Comparison of ENCODE assay signal across 24 mouse cellular contexts in genomic region chr19:8604536-8605240, GRCm38 (mm10). TPM values are rescaled to one million over a fixed set of nuclear protein-coding genes. Genes with fewer than 3 reads are reported as not detected.
DNase-seq lines count a peak whose midpoint lies in the region; ATAC-seq and TF ChIP-seq lines count a peak whose summit lies in the region.
"Had no signal": no experiment of that assay in that cellular context is flagged by ENCODE, and none has a peak within 500 bp of the region (broad histone marks: within the 10 kb centered on the region; RNA-seq: fewer than 3 reads in every experiment).

No protein-coding gene starts in this region.

- H3K4me2 ChIP-seq in intestine, embryonic 15.5 days (replicated peaks): no peak overlapping the region
- H3K4me2 ChIP-seq in intestine, postnatal 0 days (replicated peaks; ENCODE audit: low read depth): no peak overlapping the region
- no peak overlapping the region for H3K4me2 ChIP-seq in kidney, embryonic 16.5 days (replicated peaks; ENCODE audit: low read depth, low read length)
- H3K4me2 ChIP-seq in kidney, embryonic 14.5 days (replicated peaks; ENCODE audit: low read depth, low read length): no peak overlapping the region
- no peak overlapping the region for H3K4me2 ChIP-seq in intestine, embryonic 16.5 days (ENCODE audit: low read depth, low read length)
- H3K4me2 ChIP-seq: forebrain, embryonic 13.5 days; heart, embryonic 13.5 days had no signal

- H3K36me3 ChIP-seq in intestine, embryonic 15.5 days: no peaks in the 10 kb centered on the region
- no peaks in the 10 kb centered on the region for H3K36me3 ChIP-seq in intestine, postnatal 0 days (ENCODE audit: control insufficient read depth, insufficient read depth)
- no peaks in the 10 kb centered on the region for H3K36me3 ChIP-seq in kidney, embryonic 16.5 days (ENCODE audit: insufficient read depth, low read length)
- no peaks in the 10 kb centered on the region for H3K36me3 ChIP-seq in kidney, embryonic 14.5 days (ENCODE audit: control insufficient read depth, insufficient read depth, low read length)
- H3K36me3 ChIP-seq in intestine, embryonic 16.5 days (ENCODE audit: control insufficient read depth, insufficient read depth, low read length): no peaks in the 10 kb centered on the region
- H3K36me3 ChIP-seq: forebrain, embryonic 10.5 days; heart, embryonic 10.5 days; heart, embryonic 13.5 days had no signal

- no peak for TF ChIP-seq CTCF in intestine, postnatal 0 days (IDR thresholded peaks at IDR 0.05; ENCODE audit: low read depth)

- no peak overlapping the region for H3K4me3 ChIP-seq in intestine, embryonic 15.5 days (replicated peaks)
- H3K4me3 ChIP-seq in intestine, postnatal 0 days (ENCODE audit: low read depth, low read length): no peak overlapping the region
- no peak overlapping the region for H3K4me3 ChIP-seq in kidney, embryonic 16.5 days (ENCODE audit: low read length)
- H3K4me3 ChIP-seq in kidney, embryonic 14.5 days (ENCODE audit: low read length): no peak overlapping the region
- no peak overlapping the region for H3K4me3 ChIP-seq in intestine, embryonic 16.5 days (ENCODE audit: low read length)
- H3K4me3 ChIP-seq: forebrain, embryonic 10.5 days; forebrain, embryonic 13.5 days; heart, adult 2 months; heart, embryonic 10.5 days; heart, embryonic 13.5 days had no signal

- no peaks in the 10 kb centered on the region for H3K4me1 ChIP-seq in intestine, embryonic 15.5 days (replicated peaks)
- H3K4me1 ChIP-seq in intestine, postnatal 0 days (replicated peaks; ENCODE audit: control insufficient read depth, insufficient read depth, low read length): no peaks in the 10 kb centered on the region
- H3K4me1 ChIP-seq in kidney, embryonic 16.5 days (ENCODE audit: insufficient read depth, low read length): no peaks in the 10 kb centered on the region
- H3K4me1 ChIP-seq in kidney, embryonic 14.5 days (ENCODE audit: control insufficient read depth, insufficient read depth, low read length): peaks cover 2% of the 10 kb centered on the region; the same call in 1 of the 2 replicates
- H3K4me1 ChIP-seq in intestine, embryonic 16.5 days (ENCODE audit: control insufficient read depth, insufficient read depth, low read length): no peaks in the 10 kb centered on the region
- H3K4me1 ChIP-seq: forebrain, embryonic 13.5 days had no signal

- H3K27me3 ChIP-seq in intestine, embryonic 15.5 days (replicated peaks): no peaks in the 10 kb centered on the region
- H3K27me3 ChIP-seq in intestine, postnatal 0 days (replicated peaks; ENCODE audit: control insufficient read depth, insufficient read depth, low read length): no peaks in the 10 kb centered on the region
- no peaks in the 10 kb centered on the region for H3K27me3 ChIP-seq in kidney, embryonic 16.5 days (ENCODE audit: insufficient read depth, low read length)
- no peaks in the 10 kb centered on the region for H3K27me3 ChIP-seq in kidney, embryonic 14.5 days (ENCODE audit: control insufficient read depth, insufficient read depth, low read length)
- H3K27me3 ChIP-seq in intestine, embryonic 16.5 days (replicated peaks; ENCODE audit: control insufficient read depth, insufficient read depth, low read length): no peaks in the 10 kb centered on the region
- H3K27me3 ChIP-seq: forebrain, embryonic 13.5 days had no signal

- H3K27ac ChIP-seq in intestine, embryonic 15.5 days: no peak overlapping the region
- H3K27ac ChIP-seq in intestine, postnatal 0 days (ENCODE audit: low read depth, low read length): no peak overlapping the region
- H3K27ac ChIP-seq in kidney, embryonic 16.5 days (ENCODE audit: low read length): no peak overlapping the region; the same call in 1 of the 2 replicates
- H3K27ac ChIP-seq in kidney, embryonic 14.5 days (ENCODE audit: low read depth, low read length): no peak overlapping the region
- H3K27ac ChIP-seq in intestine, embryonic 16.5 days (ENCODE audit: low read length): no peak overlapping the region
- H3K27ac ChIP-seq: forebrain, embryonic 10.5 days; forebrain, embryonic 13.5 days; heart, adult 2 months; heart, embryonic 10.5 days; heart, embryonic 13.5 days had no signal

- 90% methylated on average over 8 of the region's 8 CpGs for WGBS in intestine, embryonic 15.5 days
- 85% methylated on average over 8 of the region's 8 CpGs for WGBS in intestine, postnatal 0 days
- 88% methylated on average over 8 of the region's 8 CpGs for whole genome bisulfite sequencing in kidney, embryonic 16.5 days
- 93% methylated on average over 8 of the region's 8 CpGs for WGBS in kidney, embryonic 14.5 days
- 89% methylated on average over 8 of the region's 8 CpGs for WGBS in intestine, embryonic 16.5 days

- DNase-seq in kidney, postnatal 14 days: no peak
- peak; percentile 39 to 67 for DNase-seq in kidney, postnatal 25 days
- no peak for DNase-seq in cerebellum, adult 9-11 months
- DNase-seq: adrenal gland, adult 8-10 months; adrenal gland, postnatal 25 days; cerebellum, adult 11-12 months; cerebellum, adult 8-10 months; gastrocnemius, postnatal 10 days; gastrocnemius, postnatal 36 days; heart, adult 2 months; heart, postnatal 14 days; heart, postnatal 4 days had no signal

- ATAC-seq in intestine, embryonic 15.5 days: peak; percentile 51; the same call in 1 of the 2 replicates
- ATAC-seq in intestine, postnatal 0 days: no peak
- peak; percentile 85 for ATAC-seq in kidney, embryonic 16.5 days (ENCODE audit: low FRiP score, low TSS enrichment)
- no peak for ATAC-seq in kidney, embryonic 14.5 days (ENCODE audit: low FRiP score, low TSS enrichment)
- peak; percentile 78; the same call in 1 of the 2 replicates for ATAC-seq in intestine, embryonic 16.5 days
- ATAC-seq: activated CD4-positive, CD25-positive, alpha-beta regulatory T cell, adult 4 months; forebrain, embryonic 13.5 days; forebrain, embryonic 16.5 days had no signal

- H3K9ac ChIP-seq in intestine, embryonic 15.5 days: no peak overlapping the region
- H3K9ac ChIP-seq in intestine, postnatal 0 days (ENCODE audit: low read depth, low read length): no peak overlapping the region
- H3K9ac ChIP-seq in kidney, embryonic 16.5 days (replicated peaks; ENCODE audit: low read length): no peak overlapping the region
- no peak overlapping the region for H3K9ac ChIP-seq in kidney, embryonic 14.5 days (ENCODE audit: low read depth, low read length)
- no peak overlapping the region for H3K9ac ChIP-seq in intestine, embryonic 16.5 days (ENCODE audit: low read depth, low read length)
- H3K9ac ChIP-seq: forebrain, embryonic 13.5 days; heart, embryonic 13.5 days had no signal

- no peaks in the 10 kb centered on the region for H3K9me3 ChIP-seq in intestine, embryonic 15.5 days
- H3K9me3 ChIP-seq in intestine, postnatal 0 days (ENCODE audit: control insufficient read depth): no peaks in the 10 kb centered on the region
- H3K9me3 ChIP-seq in kidney, embryonic 16.5 days (ENCODE audit: low read length): no peaks in the 10 kb centered on the region
- H3K9me3 ChIP-seq in kidney, embryonic 14.5 days (ENCODE audit: control insufficient read depth, low read length): no peaks in the 10 kb centered on the region
- no peaks in the 10 kb centered on the region for H3K9me3 ChIP-seq in intestine, embryonic 16.5 days (ENCODE audit: control insufficient read depth, low read length)
- H3K9me3 ChIP-seq: forebrain, embryonic 10.5 days; forebrain, embryonic 13.5 days; heart, embryonic 10.5 days; heart, embryonic 13.5 days had no signal

RNA-seq across cellular contexts. Expression of gene Slc22a6, which starts 13.2 kb away (rescaled TPM):
- polyA plus RNA-seq in intestine, embryonic 15.5 days (2015; fragmentation: Nextera tagmentation; extraction: Ambion mirVana): 0.05 TPM in 1 of 2 replicates, not detected in the other
- 0.03 and 0.10 TPM in 2 replicates for polyA plus RNA-seq in intestine, postnatal 0 days (2015; fragmentation: Nextera tagmentation; extraction: Ambion mirVana)
- 48.8 and 59.4 TPM in 2 replicates for polyA plus RNA-seq in kidney, embryonic 16.5 days (2015; fragmentation: Nextera tagmentation; extraction: Ambion mirVana)
- polyA plus RNA-seq in kidney, embryonic 14.5 days (2014; fragmentation: Nextera tagmentation; extraction: Ambion mirVana): 1.2 and 3.2 TPM in 2 replicates
- not detected in 2 replicates for polyA plus RNA-seq in intestine, embryonic 16.5 days (2015; fragmentation: Nextera tagmentation; extraction: Ambion mirVana)
- polyA plus RNA-seq: activated CD4-positive, CD25-positive, alpha-beta regulatory T cell, adult 4 months; forebrain, embryonic 10.5 days; heart, adult 2 months; heart, embryonic 13.5 days; heart, embryonic 16.5 days had no signal

RNA-seq across cellular contexts. Expression of gene Slc22a8, which starts 13.6 kb away (rescaled TPM):
- 0.05 TPM in 1 of 2 replicates, not detected in the other for polyA plus RNA-seq in intestine, embryonic 15.5 days (2015; fragmentation: Nextera tagmentation; extraction: Ambion mirVana)
- polyA plus RNA-seq in intestine, postnatal 0 days (2015; fragmentation: Nextera tagmentation; extraction: Ambion mirVana): 0.05 and 0.13 TPM in 2 replicates
- 15.7 and 16.3 TPM in 2 replicates for polyA plus RNA-seq in kidney, embryonic 16.5 days (2015; fragmentation: Nextera tagmentation; extraction: Ambion mirVana)
- polyA plus RNA-seq in kidney, embryonic 14.5 days (2014; fragmentation: Nextera tagmentation; extraction: Ambion mirVana): 1.7 and 3.9 TPM in 2 replicates
- polyA plus RNA-seq in intestine, embryonic 16.5 days (2015; fragmentation: Nextera tagmentation; extraction: Ambion mirVana): 0.04 and 0.05 TPM in 2 replicates

RNA-seq across cellular contexts. Expression of gene Chrm1, which starts 58.9 kb away (rescaled TPM):
- 0.64 and 1.1 TPM in 2 replicates for polyA plus RNA-seq in intestine, embryonic 15.5 days (2015; fragmentation: Nextera tagmentation; extraction: Ambion mirVana)
- polyA plus RNA-seq in intestine, postnatal 0 days (2015; fragmentation: Nextera tagmentation; extraction: Ambion mirVana): 0.78 and 0.98 TPM in 2 replicates
- 0.11 and 0.14 TPM in 2 replicates for polyA plus RNA-seq in kidney, embryonic 16.5 days (2015; fragmentation: Nextera tagmentation; extraction: Ambion mirVana)
- 0.13 TPM in 1 of 2 replicates, not detected in the other for polyA plus RNA-seq in kidney, embryonic 14.5 days (2014; fragmentation: Nextera tagmentation; extraction: Ambion mirVana)
- polyA plus RNA-seq in intestine, embryonic 16.5 days (2015; fragmentation: Nextera tagmentation; extraction: Ambion mirVana): 1.2 TPM in 2 replicates
- polyA plus RNA-seq: activated CD4-positive, CD25-positive, alpha-beta regulatory T cell, adult 4 months; forebrain, embryonic 10.5 days; heart, embryonic 13.5 days had no signal

Comparison
In these comparisons a context has a peak if more than half of its experiments do, and no peak if none do; other contexts are left out.
1. ATAC-seq: peak in intestine, embryonic 15.5 days (single experiment), kidney, embryonic 16.5 days (single experiment) and intestine, embryonic 16.5 days (single experiment); none in intestine, postnatal 0 days (single experiment) and kidney, embryonic 14.5 days (single experiment).
2. DNase-seq: peak in kidney, postnatal 25 days (2 of 2); none in kidney, postnatal 14 days (single experiment) and cerebellum, adult 9-11 months (single experiment).
3. RNA of gene Slc22a6, which starts 13.2 kb away (polyA plus RNA-seq): 48.8 to 59.4 TPM in kidney, embryonic 16.5 days; 1.2 to 3.2 TPM in kidney, embryonic 14.5 days, 0.03 to 0.10 TPM in intestine, postnatal 0 days, 0.05 TPM in intestine, embryonic 15.5 days and not detected in intestine, embryonic 16.5 days; every median in the first group is over 10 times any median in the second.